Mouse (Mus musculus) left cerebral cortex, adult 18-20 months (tissue): ENCODE results near the gene Sptbn4. TPM values are rescaled to one million over a fixed set of nuclear protein-coding genes. Genes with fewer than 3 reads are reported as not detected.

Experiments used
- DNase-seq, 2 experiments: peaks; one replicate each; pipeline ENCODE4 v3.0.0; 2021 to 2022; ENCODE audit warnings: low spot score in 2 of 2, mixed read lengths in 1 of 2
- total RNA-seq, 2 experiments: library from RNA; stranded (reverse); gene quantifications; 2 replicates each; pipeline ENCODE4 v1.2.3; 2021

The Sptbn4 gene
- total RNA-seq, 2 experiments from 2014 or later: 139 to 142 TPM

- no peak for DNase-seq
Observed at GRCm38 (mm10) chr7:27389213-27389612, 58.3 kb downstream of the Sptbn4 start.

DNA sequence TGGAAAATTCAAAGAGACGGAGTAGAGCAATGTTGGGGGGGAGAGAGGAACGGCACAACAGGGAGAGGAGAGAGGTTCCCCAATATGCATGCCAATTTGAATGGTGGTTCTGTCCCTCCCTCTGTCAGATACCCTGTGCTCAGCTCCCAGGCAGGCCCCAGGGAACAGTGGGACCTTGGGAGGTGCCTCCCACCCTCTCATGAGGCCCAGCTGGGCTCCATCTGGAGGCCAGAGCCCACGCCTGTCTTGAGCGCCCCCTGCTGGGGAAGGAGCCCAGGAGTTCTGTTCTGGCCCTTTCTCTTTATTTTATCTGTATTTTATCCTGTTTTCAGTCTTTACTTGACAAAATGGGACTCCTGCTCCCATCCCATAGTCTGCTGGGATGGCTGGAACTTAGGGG is 62.8 kb downstream of the Sptbn4 start:
- peak in 1 of 2 experiments; percentile 72 for DNase-seq

DNA sequence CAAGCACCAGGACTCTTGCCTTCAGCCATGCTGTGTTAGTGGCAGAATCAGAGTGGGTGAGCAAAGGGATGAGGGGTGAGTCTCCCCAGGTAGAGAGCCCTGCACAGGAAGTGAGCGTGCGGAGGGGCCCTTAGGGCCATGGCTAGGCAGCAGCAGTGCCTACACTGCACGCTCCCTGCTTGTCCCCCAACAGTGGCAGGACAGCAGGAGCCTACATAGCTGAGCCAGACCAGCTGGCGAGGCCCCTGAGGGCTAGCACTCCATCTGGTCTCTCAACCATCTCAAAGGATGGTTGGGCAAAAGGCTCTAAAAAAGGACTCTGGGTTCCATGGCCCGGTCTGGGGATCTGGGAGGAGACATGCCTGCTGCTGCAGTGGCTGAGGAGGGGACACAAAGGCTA is 63.4 kb downstream of the Sptbn4 start:
- DNase-seq: no peak

DNA sequence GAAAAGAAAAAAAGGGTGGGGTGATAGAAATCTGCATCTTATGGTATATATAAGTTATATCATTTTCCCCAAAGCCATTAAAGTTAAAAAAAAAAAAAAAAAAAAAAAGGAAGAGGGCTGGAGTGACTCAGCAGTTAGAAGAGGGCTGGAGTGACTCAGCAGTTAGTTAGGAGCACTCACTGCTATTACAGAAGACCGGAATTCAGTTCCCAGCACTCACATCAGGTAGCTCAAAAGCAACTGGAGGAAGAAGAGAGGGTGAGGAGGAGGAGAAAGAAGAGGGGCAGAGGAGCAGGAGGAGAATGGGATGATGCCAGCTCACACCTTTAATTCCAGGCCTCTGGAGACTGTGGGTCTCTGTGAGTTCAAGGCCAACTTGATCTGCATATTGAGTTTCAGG is 64.3 kb downstream of the Sptbn4 start:
- no peak for DNase-seq

DNA sequence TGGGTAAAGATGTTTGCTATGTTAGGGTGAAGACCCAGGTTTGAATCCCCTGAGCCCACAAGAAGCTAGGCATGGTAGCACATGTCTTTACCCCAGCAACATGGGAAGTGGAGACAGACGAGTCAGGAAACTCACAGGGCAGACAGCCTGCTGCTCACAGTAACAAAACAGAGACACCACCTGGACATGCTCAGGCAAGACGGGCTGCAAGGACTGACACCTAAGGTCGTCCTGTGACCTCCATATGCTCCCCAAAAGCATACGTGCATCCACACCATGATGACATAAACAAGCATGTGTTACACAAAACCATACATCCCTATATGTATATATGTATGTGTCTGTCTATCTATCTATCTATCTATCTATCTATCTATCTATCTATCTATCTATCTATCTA is 65.9 kb downstream of the Sptbn4 start:
- no peak for DNase-seq

DNA sequence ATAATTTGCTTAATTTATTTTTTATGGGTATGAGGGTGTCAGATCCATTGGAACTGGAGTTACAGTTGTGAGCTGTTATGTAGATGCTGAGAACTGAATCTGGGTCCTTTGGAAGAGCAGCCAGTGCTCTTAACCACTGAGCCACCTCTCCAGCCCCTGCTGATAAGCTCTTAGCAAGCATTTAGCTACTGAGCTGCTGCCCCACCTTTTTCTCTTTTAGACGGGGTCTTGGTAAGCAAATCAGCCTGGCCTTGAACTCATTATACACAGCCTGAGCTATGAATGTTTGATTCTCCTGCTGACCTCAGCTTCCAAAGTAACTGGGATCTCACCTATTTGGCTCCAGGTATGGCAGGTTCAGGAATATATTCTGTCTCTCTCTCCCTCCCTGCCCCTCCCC is 66.5 kb downstream of the Sptbn4 start:
- no peak for DNase-seq

GRCm38 (mm10) chr7:27379836-27380235 is 67.7 kb downstream of the Sptbn4 start:
- DNase-seq: no peak

- no peak for DNase-seq
Observed at GRCm38 (mm10) chr7:27378431-27378830, 69.1 kb downstream of the Sptbn4 start.

DNA sequence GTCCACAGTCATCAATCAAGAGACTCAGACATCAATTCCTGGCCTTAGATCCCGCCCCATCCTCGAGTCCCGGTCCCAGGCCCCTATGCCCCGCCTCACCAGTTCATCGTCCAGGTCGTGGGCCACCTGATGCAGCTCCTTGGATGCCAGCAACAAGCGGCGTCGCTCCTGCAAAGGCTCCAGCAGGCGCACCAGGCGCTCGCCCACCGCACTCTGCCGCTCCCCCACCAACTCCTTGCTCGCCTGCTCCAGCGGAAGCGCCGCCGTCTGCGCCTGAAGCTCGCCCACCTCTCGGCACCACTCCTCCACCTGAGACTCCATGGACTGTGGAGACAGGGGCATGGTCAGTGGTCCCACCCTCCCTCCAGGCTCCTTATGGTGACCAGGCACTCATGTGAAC is 72.2 kb downstream of the Sptbn4 start:
- peak; percentile 65 to 78 for DNase-seq

GRCm38 (mm10) chr7:27371715-27372462 is 75.6 kb downstream of the Sptbn4 start:
- DNase-seq: no peak

DNA sequence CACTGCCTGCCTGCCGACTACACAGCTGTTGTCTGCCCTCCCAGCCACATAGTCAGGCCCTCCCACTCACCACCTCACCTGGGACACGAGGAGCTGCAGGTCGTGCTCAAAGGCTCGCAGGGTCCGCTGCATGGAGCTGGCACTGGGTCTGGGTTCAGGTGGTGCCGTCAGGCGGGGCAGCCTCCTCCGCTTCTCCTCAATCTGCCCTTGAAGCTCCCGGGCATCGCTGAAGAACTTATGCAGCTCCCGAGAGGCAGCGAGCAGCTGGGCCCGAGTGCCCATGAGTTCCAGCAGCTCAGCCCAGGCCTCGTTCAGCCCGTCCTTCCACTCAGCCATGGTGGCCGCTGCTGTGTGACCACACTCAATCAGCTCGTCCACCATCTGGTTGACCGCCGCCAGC is 78.4 kb downstream of the Sptbn4 start:
- no peak for DNase-seq

GRCm38 (mm10) chr7:27367976-27368375 is 79.5 kb downstream of the Sptbn4 start:
- DNase-seq: no peak

GRCm38 (mm10) chr7:27366082-27366844 is 81.2 kb downstream of the Sptbn4 start:
- DNase-seq: peak; percentile 60 to 67

GRCm38 (mm10) chr7:27364379-27364778 is 83.1 kb downstream of the Sptbn4 start:
- no peak for DNase-seq

DNA sequence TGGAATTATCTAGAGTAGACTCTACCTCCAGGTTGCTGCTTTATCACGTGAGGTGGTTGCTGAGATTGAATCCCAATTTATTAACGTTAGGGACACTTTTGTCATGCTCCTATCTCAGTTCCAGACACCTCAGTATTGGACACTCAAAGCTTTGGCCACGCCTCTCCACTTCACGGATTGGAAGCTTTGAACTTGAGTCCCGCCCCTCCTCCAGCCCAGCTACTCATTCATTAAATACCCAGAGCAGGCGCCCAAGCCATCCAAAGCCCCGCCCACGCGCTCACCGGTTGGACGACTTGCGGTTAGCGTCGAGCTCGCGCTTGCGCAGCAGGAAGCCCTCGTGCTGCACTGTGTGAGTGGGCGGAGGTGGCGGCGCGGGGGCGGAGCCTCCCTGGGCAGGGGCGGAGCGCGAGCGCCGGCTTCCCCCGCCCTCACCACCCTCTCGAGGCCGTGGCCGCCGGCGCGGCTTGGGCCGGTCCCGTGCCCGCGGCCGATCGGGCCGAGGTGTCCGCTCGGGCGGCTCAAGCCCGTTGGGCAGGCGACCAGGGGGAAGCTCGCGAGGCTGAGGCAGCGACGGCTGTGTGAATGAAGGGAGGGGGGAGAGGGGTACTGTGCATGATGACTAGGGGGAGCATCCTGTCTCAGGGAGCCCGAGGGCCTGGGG is 86.1 kb downstream of the Sptbn4 start:
- peak; percentile 98 for DNase-seq

DNA sequence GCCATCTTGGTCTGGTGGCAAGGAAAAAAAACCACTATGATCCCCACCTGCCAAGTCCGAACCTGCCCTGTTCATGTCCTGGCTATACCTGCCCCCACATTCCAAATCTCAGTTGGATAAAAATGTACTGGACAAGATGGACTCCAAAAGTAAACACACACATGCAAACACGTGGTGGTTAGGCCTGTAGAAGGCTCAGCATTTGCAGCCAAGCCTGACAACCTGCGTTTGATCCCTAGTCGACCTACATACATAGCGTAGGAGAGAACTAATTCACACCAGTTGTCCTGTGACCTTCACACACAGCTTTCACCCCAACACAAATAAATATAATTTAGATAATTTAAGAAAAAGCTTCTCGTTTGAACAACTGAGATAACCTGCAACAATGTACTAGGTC is 86.7 kb downstream of the Sptbn4 start:
- no peak for DNase-seq

DNA sequence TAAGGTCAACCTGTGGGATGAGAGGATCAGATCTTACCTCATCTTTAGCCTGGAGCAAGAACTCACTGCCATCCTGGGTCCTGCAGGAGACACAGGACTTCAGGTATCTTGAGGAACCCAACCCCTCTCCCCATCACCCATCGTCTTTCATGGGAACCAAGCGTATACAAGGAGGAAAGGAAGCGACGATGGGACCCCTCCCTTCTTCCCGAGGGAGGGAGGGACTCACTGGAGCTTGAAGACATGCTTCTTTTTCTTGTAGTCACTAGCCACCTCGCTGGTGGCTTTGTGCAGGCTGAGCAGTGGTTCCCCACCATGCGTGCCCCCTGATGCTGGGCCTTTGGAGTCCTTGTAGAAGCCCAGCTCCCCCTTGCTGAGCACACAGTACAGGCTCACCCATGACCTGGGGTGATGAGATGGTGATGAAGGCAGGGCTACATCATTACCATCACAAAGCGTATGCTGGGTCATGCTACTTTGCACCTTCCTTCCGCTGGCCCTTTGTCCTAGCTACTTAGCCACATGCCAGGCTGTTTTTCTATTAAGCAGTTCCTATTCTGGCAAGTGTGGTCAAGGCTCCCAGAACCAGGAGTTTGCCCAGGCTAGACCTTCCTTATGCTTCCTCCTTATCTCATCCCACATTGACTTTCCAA is 87.7 kb downstream of the Sptbn4 start:
- DNase-seq: no peak

DNA sequence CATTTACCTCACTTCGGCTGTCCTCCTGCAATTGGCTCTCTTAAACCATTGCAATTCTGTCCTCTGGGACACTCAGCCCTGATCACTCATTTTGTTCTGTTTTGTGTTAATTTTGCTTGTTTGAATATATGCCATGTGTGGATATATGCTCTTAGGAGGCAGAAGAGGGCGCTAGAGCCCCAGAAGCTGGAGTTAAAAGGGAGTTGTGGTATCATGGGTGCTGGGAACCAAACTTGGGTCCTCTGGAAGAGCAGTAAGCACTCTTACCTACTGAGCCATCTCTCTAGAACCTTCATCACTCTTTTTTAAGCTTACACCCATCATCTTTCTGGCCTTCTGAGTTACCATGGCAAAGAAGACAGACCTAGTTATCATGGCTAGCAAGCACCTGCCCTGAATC is 88.3 kb downstream of the Sptbn4 start:
- no peak for DNase-seq

- DNase-seq: no peak
Observed at GRCm38 (mm10) chr7:27357595-27357978, 89.9 kb downstream of the Sptbn4 start.

- no peak for DNase-seq
Observed at GRCm38 (mm10) chr7:27356861-27357594, 90.5 kb downstream of the Sptbn4 start, which contains the start of gene Gm20479. Gene Gm20479, minus strand, starts transcription at chr7:27357419.

DNA sequence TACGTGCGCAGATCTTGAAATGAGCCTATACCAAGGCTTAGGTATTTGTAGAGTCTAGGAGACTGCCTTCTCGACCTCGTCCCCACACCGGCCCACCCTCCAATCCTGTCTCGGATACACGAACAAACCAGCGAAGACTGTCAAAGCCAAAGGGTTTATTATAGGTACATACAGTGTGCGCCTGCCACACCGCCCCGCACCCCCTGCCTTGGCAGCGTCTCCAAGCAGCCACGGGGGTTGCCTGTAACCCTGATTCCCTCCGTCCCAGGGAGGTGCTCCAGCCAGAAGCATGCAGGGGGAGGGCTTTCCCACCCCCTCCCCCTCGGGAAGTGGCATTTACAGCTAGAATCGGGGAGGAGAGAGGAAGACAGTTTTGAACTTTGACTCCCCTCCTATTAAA is 91.2 kb downstream of the Sptbn4 start:
- DNase-seq: no peak
